ENCODE assay signal across 7 mouse cellular contexts in genomic region chr16:20549161-20549560, GRCm38 (mm10). TPM values are rescaled to one million over a fixed set of nuclear protein-coding genes. Genes with fewer than 3 reads are reported as not detected.
A peak's percentile ranks its signal among the peaks of the same experiment; 100 is the strongest.
DNase-seq lines count a peak whose midpoint lies in the region; ATAC-seq and TF ChIP-seq lines count a peak whose summit lies in the region.

No protein-coding gene starts in this region.

- no peaks in the 10 kb centered on the region for H3K9me3 ChIP-seq in lung, postnatal 0 days (ENCODE audit: low read length)
- H3K9me3 ChIP-seq in forebrain, embryonic 12.5 days = no peaks in the 10 kb centered on the region
- no peaks in the 10 kb centered on the region for H3K9me3 ChIP-seq in limb, embryonic 12.5 days

- TF ChIP-seq CTCF in lung, postnatal 0 days (IDR thresholded peaks at IDR 0.05) = no peak
- TF ChIP-seq CTCF in small intestine, adult 2 months (IDR thresholded peaks at IDR 0.05; ENCODE audit: extremely low read depth, insufficient read length, insufficient replicate concordance, low read depth, low read length) = no peak

- H3K9ac ChIP-seq in lung, postnatal 0 days (replicated peaks; ENCODE audit: low read depth) = peak overlapping the region; percentile 67
- H3K9ac ChIP-seq in forebrain, embryonic 12.5 days = peak overlapping the region; percentile 76
- H3K9ac ChIP-seq in limb, embryonic 12.5 days (replicated peaks) = peak overlapping the region; percentile 84

- peak; percentile 27 for DNase-seq in lung, postnatal 0 days (ENCODE audit: low spot score)
- DNase-seq in lung, adult 18-20 months = no peak
- DNase-seq in adrenal gland, postnatal 36 days = no peak
- no peak for DNase-seq in gastrocnemius, postnatal 14 days

- 34% methylated on average over 9 of the region's 9 CpGs for WGBS in lung, postnatal 0 days
- 55% methylated on average over 9 of the region's 9 CpGs for WGBS in forebrain, embryonic 12.5 days
- 49% methylated on average over 9 of the region's 9 CpGs for WGBS in limb, embryonic 12.5 days
- 34% methylated on average over 9 of the region's 9 CpGs for WGBS in small intestine, adult 2 months

- no peak for TF ChIP-seq EP300 in lung, postnatal 0 days (IDR thresholded peaks at IDR 0.05)

- intact Hi-C loops in gastrocnemius, postnatal 14 days (cut with DNase I; ENCODE audit: low total_unique reads) = no loop called here

- no peaks in the 10 kb centered on the region for H3K27me3 ChIP-seq in lung, postnatal 0 days (replicated peaks; ENCODE audit: insufficient read depth, low read length)
- H3K27me3 ChIP-seq in forebrain, embryonic 12.5 days = no peaks in the 10 kb centered on the region
- H3K27me3 ChIP-seq in limb, embryonic 12.5 days = no peaks in the 10 kb centered on the region
- no peaks in the 10 kb centered on the region for H3K27me3 ChIP-seq in small intestine, adult 2 months (ENCODE audit: control insufficient read depth, insufficient read depth, low read length)

- peak overlapping the region; percentile 68 for H3K4me3 ChIP-seq in lung, postnatal 0 days (ENCODE audit: low read depth, low read length)
- H3K4me3 ChIP-seq in forebrain, embryonic 12.5 days (replicated peaks) = peak overlapping the region; percentile 68
- peak overlapping the region; percentile 84 for H3K4me3 ChIP-seq in limb, embryonic 12.5 days (replicated peaks)
- peak overlapping the region; percentile 82 for H3K4me3 ChIP-seq in small intestine, adult 2 months (ENCODE audit: low read depth, low read length)

- peaks cover 9% of the 10 kb centered on the region; the same call in 1 of the 2 replicates for H3K4me1 ChIP-seq in lung, postnatal 0 days (ENCODE audit: insufficient read depth, low read depth, low read length)
- H3K4me1 ChIP-seq in forebrain, embryonic 12.5 days = peaks cover 18% of the 10 kb centered on the region
- H3K4me1 ChIP-seq in limb, embryonic 12.5 days (replicated peaks) = peaks cover 15% of the 10 kb centered on the region
- peaks cover 5% of the 10 kb centered on the region; the same call in 1 of the 2 replicates for H3K4me1 ChIP-seq in small intestine, adult 2 months (ENCODE audit: control insufficient read depth, insufficient read depth, insufficient read length, low read length)

- TF ChIP-seq POLR2A in small intestine, adult 2 months (IDR thresholded peaks at IDR 0.05; ENCODE audit: low read depth, low read length) = no peak

- H3K27ac ChIP-seq in lung, postnatal 0 days (ENCODE audit: low read length) = no peak overlapping the region
- H3K27ac ChIP-seq in forebrain, embryonic 12.5 days = no peak overlapping the region
- no peak overlapping the region for H3K27ac ChIP-seq in limb, embryonic 12.5 days
- H3K27ac ChIP-seq in small intestine, adult 2 months (ENCODE audit: insufficient read depth, low read depth, low read length) = no peak overlapping the region

- H3K4me2 ChIP-seq in lung, postnatal 0 days (replicated peaks; ENCODE audit: low read depth, low read length) = peak overlapping the region; percentile 67
- H3K4me2 ChIP-seq in forebrain, embryonic 12.5 days = peak overlapping the region; percentile 92
- H3K4me2 ChIP-seq in limb, embryonic 12.5 days = peak overlapping the region; percentile 87

- H3K36me3 ChIP-seq in lung, postnatal 0 days (ENCODE audit: insufficient read depth, low read length) = peaks cover 27% of the 10 kb centered on the region; the same call in 1 of the 2 replicates
- peaks cover 61% of the 10 kb centered on the region for H3K36me3 ChIP-seq in forebrain, embryonic 12.5 days (replicated peaks)
- H3K36me3 ChIP-seq in limb, embryonic 12.5 days = peaks cover 64% of the 10 kb centered on the region
- H3K36me3 ChIP-seq in small intestine, adult 2 months (ENCODE audit: control insufficient read depth, insufficient read depth, low read length) = peaks cover 45% of the 10 kb centered on the region

- ATAC-seq in lung, postnatal 0 days = no peak
- ATAC-seq in forebrain, embryonic 12.5 days (ENCODE audit: low FRiP score) = no peak
- ATAC-seq in limb, embryonic 12.5 days (ENCODE audit: insufficient number of reproducible peaks, insufficient read depth, low FRiP score, low TSS enrichment, low read depth) = no peak

RNA-seq across cellular contexts. Expression of gene Abcf3, which starts 0.8 kb away (rescaled TPM):
- 36.3 and 39.6 TPM in 2 replicates for polyA plus RNA-seq in lung, postnatal 0 days (2015; fragmentation: Nextera tagmentation; extraction: Ambion mirVana)
- polyA plus RNA-seq in forebrain, embryonic 12.5 days (2016; fragmentation: Nextera tagmentation; extraction: Ambion mirVana) = 60.9 and 74.3 TPM in 2 replicates
- polyA plus RNA-seq in limb, embryonic 12.5 days (2016; fragmentation: Nextera tagmentation; extraction: Ambion mirVana) = 68.9 and 69.8 TPM in 2 replicates
- polyA plus RNA-seq in small intestine, adult 2 months (2012; rRNA removed) = 10.0 and 15.0 TPM in 2 replicates
- 10 to 100 TPM; 86.0 to 95.3 TPM for total RNA-seq in adrenal gland, postnatal 36 days (2021)
- 10 to 100 TPM; 47.1 to 53.6 TPM for total RNA-seq in gastrocnemius, postnatal 14 days (2021)

RNA-seq across cellular contexts. Expression of gene Ap2m1, which starts 13.9 kb away (rescaled TPM):
- polyA plus RNA-seq in lung, postnatal 0 days (2015; fragmentation: Nextera tagmentation; extraction: Ambion mirVana) = 402 and 427 TPM in 2 replicates
- 834 and 882 TPM in 2 replicates for polyA plus RNA-seq in forebrain, embryonic 12.5 days (2016; fragmentation: Nextera tagmentation; extraction: Ambion mirVana)
- polyA plus RNA-seq in limb, embryonic 12.5 days (2016; fragmentation: Nextera tagmentation; extraction: Ambion mirVana) = 616 and 634 TPM in 2 replicates
- 177 and 508 TPM in 2 replicates for polyA plus RNA-seq in small intestine, adult 2 months (2012; rRNA removed)
- total RNA-seq in adrenal gland, postnatal 36 days (2021) = 100 to 1,000 TPM; 279 to 383 TPM
- total RNA-seq in gastrocnemius, postnatal 14 days (2021) = 100 to 1,000 TPM; 127 to 134 TPM

RNA-seq across cellular contexts. Expression of gene Dvl3, which starts 32.4 kb away (rescaled TPM):
- 10.3 and 10.5 TPM in 2 replicates for polyA plus RNA-seq in lung, postnatal 0 days (2015; fragmentation: Nextera tagmentation; extraction: Ambion mirVana)
- polyA plus RNA-seq in forebrain, embryonic 12.5 days (2016; fragmentation: Nextera tagmentation; extraction: Ambion mirVana) = 43.9 and 51.2 TPM in 2 replicates
- 27.8 and 35.3 TPM in 2 replicates for polyA plus RNA-seq in limb, embryonic 12.5 days (2016; fragmentation: Nextera tagmentation; extraction: Ambion mirVana)
- 33.8 and 52.4 TPM in 2 replicates for polyA plus RNA-seq in small intestine, adult 2 months (2012; rRNA removed)
- 10 to 100 TPM; 40.7 to 45.2 TPM for total RNA-seq in adrenal gland, postnatal 36 days (2021)
- total RNA-seq in gastrocnemius, postnatal 14 days (2021) = 10 to 100 TPM; 28.2 to 31.0 TPM

RNA-seq across cellular contexts. Expression of gene Vwa5b2, which starts 40.1 kb away (rescaled TPM):
- polyA plus RNA-seq in lung, postnatal 0 days (2015; fragmentation: Nextera tagmentation; extraction: Ambion mirVana) = 0.06 and 0.12 TPM in 2 replicates
- 2.0 and 2.8 TPM in 2 replicates for polyA plus RNA-seq in forebrain, embryonic 12.5 days (2016; fragmentation: Nextera tagmentation; extraction: Ambion mirVana)
- polyA plus RNA-seq in limb, embryonic 12.5 days (2016; fragmentation: Nextera tagmentation; extraction: Ambion mirVana) = 0.93 and 1.2 TPM in 2 replicates
- polyA plus RNA-seq in small intestine, adult 2 months (2012; rRNA removed) = 4.6 and 6.8 TPM in 2 replicates
- total RNA-seq in adrenal gland, postnatal 36 days (2021) = 1 to 10 TPM; 1.4 to 1.6 TPM
- under 1 TPM; 0.10 to 0.16 TPM for total RNA-seq in gastrocnemius, postnatal 14 days (2021)

RNA-seq across cellular contexts. Expression of gene Eif2b5, which starts 50.5 kb away (rescaled TPM):
- polyA plus RNA-seq in lung, postnatal 0 days (2015; fragmentation: Nextera tagmentation; extraction: Ambion mirVana) = 46.9 and 51.1 TPM in 2 replicates
- 120 and 125 TPM in 2 replicates for polyA plus RNA-seq in forebrain, embryonic 12.5 days (2016; fragmentation: Nextera tagmentation; extraction: Ambion mirVana)
- polyA plus RNA-seq in limb, embryonic 12.5 days (2016; fragmentation: Nextera tagmentation; extraction: Ambion mirVana) = 140 and 144 TPM in 2 replicates
- polyA plus RNA-seq in small intestine, adult 2 months (2012; rRNA removed) = 11.7 and 16.1 TPM in 2 replicates
- 10 to 100 TPM; 62.4 to 62.6 TPM for total RNA-seq in adrenal gland, postnatal 36 days (2021)
- 10 to 100 TPM; 43.0 to 44.9 TPM for total RNA-seq in gastrocnemius, postnatal 14 days (2021)
